Mouse (Mus musculus): Measurements from ENCODE around the gene Rps29. TPM values are rescaled to one million over a fixed set of nuclear protein-coding genes. Genes with fewer than 3 reads are reported as not detected.

Gene Rps29
- polyA plus RNA-seq, 1 experiment from 2014 or later, result 987 TPM

DNA sequence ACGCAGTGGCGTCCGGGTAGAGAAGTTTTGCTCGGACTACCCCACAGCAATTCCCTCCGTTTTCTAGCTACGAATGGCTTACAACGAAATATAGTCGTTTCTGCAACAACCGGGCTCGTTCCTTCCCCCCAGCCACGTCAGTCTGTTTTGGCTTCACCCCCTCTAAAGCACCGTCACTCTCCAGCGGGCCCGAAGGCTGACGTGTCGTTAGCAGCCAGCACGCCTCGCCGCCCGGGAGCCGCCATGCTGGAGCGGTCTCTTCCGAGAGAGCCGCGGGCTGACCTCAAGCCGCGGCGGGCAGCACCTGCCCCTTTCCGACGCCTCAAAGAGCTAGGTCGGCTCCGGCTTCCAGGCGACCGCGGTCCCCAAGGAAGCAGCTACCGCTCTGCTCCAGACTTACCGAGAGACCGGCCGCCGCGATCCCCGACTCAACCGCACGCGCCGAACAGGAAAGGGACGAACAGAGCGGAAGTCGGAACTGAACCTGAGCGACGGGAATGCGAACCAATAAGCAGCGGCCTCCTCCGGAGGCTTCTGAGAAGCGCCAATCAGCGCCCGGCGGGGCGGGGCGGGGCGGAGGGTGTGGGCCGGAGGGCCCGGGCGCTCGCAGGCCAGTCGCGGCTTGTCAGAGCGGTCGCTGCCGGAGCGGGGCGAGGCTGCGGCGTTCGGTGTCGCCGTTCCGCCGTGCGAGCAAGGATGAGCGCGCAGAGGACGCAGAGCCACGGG lies 24.8 kb upstream of the Rps29 start, which contains the start of the genes Rpl36al and Mgat2:
Gene Rpl36al (minus strand): TSS at position 501 of the 726 bp plus-strand sequence.
Gene Mgat2 (plus strand): TSS at position 575 of the 726 bp plus-strand sequence.
- H3K4me1 ChIP-seq (replicated peaks; ENCODE audit: control insufficient read depth, insufficient read depth, low read length), result peaks cover 24% of the 10 kb centered on the region
- WGBS, result under 1% methylated on average over 83 of the region's 84 CpGs
- peak; percentile 99 for ATAC-seq

DNA sequence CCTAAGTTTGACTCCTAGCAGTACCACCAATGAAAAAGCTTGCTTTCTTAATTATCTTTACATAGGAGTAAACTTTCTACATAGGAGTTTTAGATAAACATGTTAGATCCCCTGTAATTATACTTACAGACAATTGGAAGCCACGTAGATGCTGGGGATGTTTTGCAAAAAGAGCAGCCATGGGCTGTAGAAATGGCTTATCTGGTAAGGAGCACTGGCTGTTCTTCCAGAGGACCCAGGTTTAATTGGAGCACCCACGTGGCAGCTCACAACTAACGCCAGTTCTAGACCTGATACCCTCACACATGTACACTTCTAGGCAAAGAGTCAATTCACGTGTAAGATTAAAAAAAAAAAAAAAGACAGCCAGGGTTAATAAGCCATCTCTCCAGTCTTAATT lies 22.8 kb upstream of the Rps29 start:
- no peak for ATAC-seq
- Histone ChIP-seq H3K4me1 (replicated peaks; ENCODE audit: control insufficient read depth, insufficient read depth, low read length) (peaks cover 18% of the 10 kb centered on the region), H3K9me3 (ENCODE audit: control insufficient read depth, low read length) (no peaks in the 10 kb centered on the region), H3K27ac (ENCODE audit: low read length) (no peak overlapping the region), H3K4me3 (replicated peaks; ENCODE audit: low read length) (no peak overlapping the region), H3K9ac (replicated peaks; ENCODE audit: low read depth, low read length) (no peak overlapping the region), H3K4me2 (ENCODE audit: low read length) (no peak overlapping the region), H3K27me3 (replicated peaks; ENCODE audit: control insufficient read depth, insufficient read depth, low read length) (no peaks in the 10 kb centered on the region), H3K36me3 (ENCODE audit: control insufficient read depth, insufficient read depth) (peaks cover 6% of the 10 kb centered on the region; the same call in 1 of the 2 replicates)
- 86% methylated on average over 4 of the region's 4 CpGs for WGBS

More for the DNA sequence above, 24.8 kb upstream of the Rps29 start, which contains the start of the genes Rpl36al and Mgat2:
- Histone ChIP-seq H3K9ac (replicated peaks; ENCODE audit: low read depth, low read length) (peak within 1 kb of the TSS; percentile 94), H3K4me3 (replicated peaks; ENCODE audit: low read length) (peak within 1 kb of the TSS; percentile 94), H3K27ac (ENCODE audit: low read length) (peak within 1 kb of the TSS; percentile 84), H3K9me3 (ENCODE audit: control insufficient read depth, low read length) (no peaks in the 10 kb centered on the region), H3K36me3 (ENCODE audit: control insufficient read depth, insufficient read depth) (peaks cover 6% of the 10 kb centered on the region; the same call in 1 of the 2 replicates), H3K27me3 (replicated peaks; ENCODE audit: control insufficient read depth, insufficient read depth, low read length) (no peaks in the 10 kb centered on the region), H3K4me2 (ENCODE audit: low read length) (peak within 1 kb of the TSS; percentile 98)

GRCm38 (mm10) chr12:69179371-69179770 lies 20.4 kb upstream of the Rps29 start:
- H3K9me3 ChIP-seq (ENCODE audit: control insufficient read depth, low read length), result no peaks in the 10 kb centered on the region
- peaks cover 6% of the 10 kb centered on the region; the same call in 1 of the 2 replicates for H3K36me3 ChIP-seq (ENCODE audit: control insufficient read depth, insufficient read depth)
- 76% methylated on average over 12 of the region's 12 CpGs for WGBS
- H3K27me3 ChIP-seq (replicated peaks; ENCODE audit: control insufficient read depth, insufficient read depth, low read length), result no peaks in the 10 kb centered on the region
- H3K27ac ChIP-seq (ENCODE audit: low read length), result no peak overlapping the region
- ATAC-seq, result no peak
- H3K4me2 ChIP-seq (ENCODE audit: low read length), result no peak overlapping the region
- no peak overlapping the region for H3K4me3 ChIP-seq (replicated peaks; ENCODE audit: low read length)
- no peak overlapping the region for H3K9ac ChIP-seq (replicated peaks; ENCODE audit: low read depth, low read length)
- H3K4me1 ChIP-seq (replicated peaks; ENCODE audit: control insufficient read depth, insufficient read depth, low read length), result peaks cover 6% of the 10 kb centered on the region

DNA sequence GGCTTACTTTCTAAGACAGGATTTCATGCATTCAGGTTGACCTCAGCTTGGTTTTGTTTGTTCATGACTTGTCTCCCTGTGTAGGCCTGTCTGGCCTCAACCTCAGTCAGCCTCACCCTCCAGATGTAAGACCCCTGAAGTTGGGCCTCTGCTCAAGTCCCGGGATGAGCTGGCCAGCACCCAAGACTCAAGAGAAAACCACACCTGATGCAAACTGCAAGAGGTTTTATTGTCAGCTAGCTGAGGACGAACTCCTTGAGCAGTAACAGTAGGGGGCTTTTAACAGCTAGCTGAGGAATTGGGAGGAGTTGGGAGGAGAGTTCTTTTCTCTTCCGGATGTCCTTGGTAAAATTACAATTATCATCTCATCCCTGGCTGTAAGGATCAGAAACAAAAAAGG lies 18.5 kb upstream of the Rps29 start:
- H3K4me1 ChIP-seq (replicated peaks; ENCODE audit: control insufficient read depth, insufficient read depth, low read length), result no peaks in the 10 kb centered on the region
- H3K27me3 ChIP-seq (replicated peaks; ENCODE audit: control insufficient read depth, insufficient read depth, low read length), result no peaks in the 10 kb centered on the region
- peaks cover 5% of the 10 kb centered on the region; the same call in 1 of the 2 replicates for H3K36me3 ChIP-seq (ENCODE audit: control insufficient read depth, insufficient read depth)
- H3K9me3 ChIP-seq (ENCODE audit: control insufficient read depth, low read length), result no peaks in the 10 kb centered on the region
- no peak overlapping the region for H3K9ac ChIP-seq (replicated peaks; ENCODE audit: low read depth, low read length)
- no peak for ATAC-seq
- no peak overlapping the region for H3K4me3 ChIP-seq (replicated peaks; ENCODE audit: low read length)
- no peak overlapping the region for H3K27ac ChIP-seq (ENCODE audit: low read length)
- 71% methylated on average over 3 of the region's 3 CpGs for WGBS
- no peak overlapping the region for H3K4me2 ChIP-seq (ENCODE audit: low read length)

GRCm38 (mm10) chr12:69175975-69176374 lies 17.0 kb upstream of the Rps29 start:
- H3K9ac ChIP-seq (replicated peaks; ENCODE audit: low read depth, low read length), result no peak overlapping the region
- H3K4me2 ChIP-seq (ENCODE audit: low read length), result no peak overlapping the region
- no peak overlapping the region for H3K4me3 ChIP-seq (replicated peaks; ENCODE audit: low read length)
- H3K9me3 ChIP-seq (ENCODE audit: control insufficient read depth, low read length), result no peaks in the 10 kb centered on the region
- H3K4me1 ChIP-seq (replicated peaks; ENCODE audit: control insufficient read depth, insufficient read depth, low read length), result no peaks in the 10 kb centered on the region
- H3K27ac ChIP-seq (ENCODE audit: low read length), result no peak overlapping the region
- ATAC-seq, result no peak
- H3K27me3 ChIP-seq (replicated peaks; ENCODE audit: control insufficient read depth, insufficient read depth, low read length), result no peaks in the 10 kb centered on the region
- WGBS, result 93% methylated on average over 3 of the region's 3 CpGs
- H3K36me3 ChIP-seq (ENCODE audit: control insufficient read depth, insufficient read depth), result no peaks in the 10 kb centered on the region; the same call in 1 of the 2 replicates

- Histone ChIP-seq H3K9me3 (ENCODE audit: control insufficient read depth, low read length) (no peaks in the 10 kb centered on the region), H3K4me2 (ENCODE audit: low read length) (no peak overlapping the region), H3K9ac (replicated peaks; ENCODE audit: low read depth, low read length) (no peak overlapping the region), H3K27ac (ENCODE audit: low read length) (no peak overlapping the region), H3K4me1 (replicated peaks; ENCODE audit: control insufficient read depth, insufficient read depth, low read length) (peaks cover 10% of the 10 kb centered on the region), H3K4me3 (replicated peaks; ENCODE audit: low read length) (no peak overlapping the region), H3K36me3 (ENCODE audit: control insufficient read depth, insufficient read depth) (no peaks in the 10 kb centered on the region; the same call in 1 of the 2 replicates), H3K27me3 (replicated peaks; ENCODE audit: control insufficient read depth, insufficient read depth, low read length) (no peaks in the 10 kb centered on the region)
- no peak for ATAC-seq
- WGBS, result 95% methylated on average over 2 of the region's 2 CpGs
These were observed 12.3 kb upstream of the Rps29 start for GRCm38 (mm10) chr12:69171307-69171706.

DNA sequence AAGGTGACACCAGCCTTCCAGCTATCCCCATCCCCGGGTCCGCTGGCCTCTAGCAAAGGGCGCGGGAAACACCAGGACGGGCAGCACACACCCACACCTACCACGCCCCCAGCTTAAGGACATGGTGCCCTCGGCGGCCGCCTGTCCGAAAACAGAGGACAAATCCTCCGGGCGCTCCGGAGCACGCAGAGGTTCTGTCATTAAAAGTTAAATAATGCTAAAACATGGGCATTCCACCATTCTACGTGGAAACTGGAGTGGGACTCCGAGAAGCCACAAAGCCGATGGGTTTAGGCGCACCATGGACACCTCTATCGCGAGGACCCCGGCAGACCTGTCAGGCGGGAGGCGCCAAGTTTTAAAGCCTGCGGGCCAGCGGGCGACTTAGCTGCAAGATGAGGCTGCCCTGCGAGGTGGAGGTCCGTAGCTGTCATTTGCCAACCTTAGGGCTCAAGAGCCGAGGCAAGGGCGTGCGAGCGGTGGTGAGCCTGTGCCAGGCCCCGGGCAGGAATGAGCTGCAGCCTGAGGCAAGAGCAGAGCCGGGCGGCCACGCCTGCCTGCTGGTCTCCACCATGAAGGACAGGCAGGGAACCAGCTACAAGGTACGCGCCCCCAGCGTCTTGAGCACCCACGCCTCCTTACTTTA lies 9.6 kb upstream of the Rps29 start, which contains the start of gene Lrr1:
Gene Lrr1 (plus strand): TSS at position 354 of the 646 bp plus-strand sequence.
- Histone ChIP-seq H3K4me1 (replicated peaks; ENCODE audit: control insufficient read depth, insufficient read depth, low read length) (peaks cover 10% of the 10 kb centered on the region), H3K27me3 (replicated peaks; ENCODE audit: control insufficient read depth, insufficient read depth, low read length) (no peaks in the 10 kb centered on the region), H3K4me3 (replicated peaks; ENCODE audit: low read length) (peak within 1 kb of the TSS; percentile 87), H3K36me3 (ENCODE audit: control insufficient read depth, insufficient read depth) (no peaks in the 10 kb centered on the region), H3K4me2 (ENCODE audit: low read length) (peak within 1 kb of the TSS; percentile 91), H3K27ac (ENCODE audit: low read length) (peak within 1 kb of the TSS; percentile 81), H3K9ac (replicated peaks; ENCODE audit: low read depth, low read length) (peak within 1 kb of the TSS; percentile 79), H3K9me3 (ENCODE audit: control insufficient read depth, low read length) (no peaks in the 10 kb centered on the region)
- under 1% methylated on average over 40 of the region's 40 CpGs for WGBS
- ATAC-seq, result peak; percentile 95

GRCm38 (mm10) chr12:69167656-69168460 lies 8.9 kb upstream of the Rps29 start:
- Histone ChIP-seq H3K27ac (ENCODE audit: low read length) (no peak overlapping the region; the same call in 1 of the 2 replicates), H3K4me2 (ENCODE audit: low read length) (peak overlapping the region; percentile 91), H3K9ac (replicated peaks; ENCODE audit: low read depth, low read length) (peak overlapping the region; percentile 79), H3K27me3 (replicated peaks; ENCODE audit: control insufficient read depth, insufficient read depth, low read length) (no peaks in the 10 kb centered on the region), H3K4me3 (replicated peaks; ENCODE audit: low read length) (peak overlapping the region; percentile 87), H3K9me3 (ENCODE audit: control insufficient read depth, low read length) (no peaks in the 10 kb centered on the region), H3K36me3 (ENCODE audit: control insufficient read depth, insufficient read depth) (no peaks in the 10 kb centered on the region), H3K4me1 (replicated peaks; ENCODE audit: control insufficient read depth, insufficient read depth, low read length) (peaks cover 10% of the 10 kb centered on the region)
- WGBS, result 6% methylated on average over 18 of the region's 18 CpGs
- peak; percentile 57 for ATAC-seq
